Mouse (Mus musculus) MEL (cell line): Measurements from ENCODE around the gene Abi3.

Experiments
- CTCF ChIP-seq, 3 experiments: IDR thresholded peaks in 2 of 3; conservative IDR thresholded peaks in 1 of 3; 2 replicates each; pipeline ENCODE4 v1.5.1; 2011 to 2012; ENCODE audit warnings: low read length in 3 of 3, low read depth in 2 of 3, mild to moderate bottlenecking in 2 of 3, improper control_type of control experiment in 1 of 3, inconsistent platforms in 1 of 3, mixed read lengths in 1 of 3, moderate library complexity in 1 of 3; ENCODE audit not compliant: control insufficient read depth in 1 of 3, insufficient read depth in 1 of 3, poor library complexity in 1 of 3, severe bottlenecking in 1 of 3
- E2F4 ChIP-seq: IDR thresholded peaks from 2 replicates; pipeline ENCODE4 v1.6.1; 2011; ENCODE audit warnings: low read depth, low read length, improper control_type of control experiment, borderline replicate concordance
- MXI1 ChIP-seq: IDR thresholded peaks from 2 replicates; pipeline ENCODE4 v1.6.1; 2011; ENCODE audit warnings: mild to moderate bottlenecking, low read depth, low read length, improper control_type of control experiment
- POLR2A ChIP-seq, 2 experiments: IDR thresholded peaks; 2 replicates each; pipeline ENCODE4 v1.6.1; 2011 to 2012; ENCODE audit warnings: low read length in 2 of 2, mild to moderate bottlenecking in 2 of 2, control low read depth in 1 of 2, improper control_type of control experiment in 1 of 2, low read depth in 1 of 2, moderate library complexity in 1 of 2; ENCODE audit not compliant: control insufficient read depth in 1 of 2, insufficient read depth in 1 of 2, poor library complexity in 1 of 2
- RAD21 ChIP-seq: IDR thresholded peaks from 2 replicates; pipeline ENCODE4 v1.6.1; 2011; ENCODE audit warnings: mild to moderate bottlenecking, low read depth, low read length, improper control_type of control experiment
- USF1 ChIP-seq: IDR thresholded peaks from 2 replicates; pipeline ENCODE4 v1.6.1; 2014; ENCODE audit warnings: low read depth, mild to moderate bottlenecking, inconsistent platforms, low read length, improper control_type of control experiment, moderate library complexity
- USF2 ChIP-seq, 2 experiments: IDR thresholded peaks; 2 replicates each; pipeline ENCODE4 v1.6.1; 2011 to 2012; ENCODE audit warnings: improper control_type of control experiment in 2 of 2, low read length in 2 of 2, borderline replicate concordance in 1 of 2, inconsistent platforms in 1 of 2, low read depth in 1 of 2, mild to moderate bottlenecking in 1 of 2; ENCODE audit not compliant: insufficient read depth in 1 of 2

DNA sequence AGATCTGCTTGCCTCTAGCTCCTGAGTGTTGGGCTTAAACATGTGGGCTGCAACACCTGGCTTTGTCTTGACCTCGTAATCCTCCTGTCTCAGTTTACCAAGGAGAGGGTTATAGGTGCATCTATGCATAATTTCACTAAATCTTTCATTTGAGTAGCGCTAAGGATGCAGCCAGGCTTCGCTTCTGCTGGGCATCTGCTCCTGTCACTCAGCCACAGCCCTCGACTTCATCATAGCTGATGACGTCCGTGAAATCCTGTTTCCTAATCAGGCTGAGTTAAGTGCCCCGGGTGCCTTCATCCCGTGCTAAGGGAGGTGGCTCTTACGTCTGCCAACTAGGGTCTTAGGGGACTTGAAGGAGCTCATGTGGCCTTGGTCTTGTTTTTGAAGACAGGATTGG lies 58.3 kb downstream of the Abi3 start:
- no peak for TF ChIP-seq POLR2A (IDR thresholded peaks at IDR 0.05; ENCODE audit: control insufficient read depth in 1 of 2, insufficient read depth in 1 of 2, low read depth in 1 of 2, low read length in 2 of 2, poor library complexity in 1 of 2)
- TF ChIP-seq MXI1: no peak
- no peak for TF ChIP-seq RAD21
- no peak for TF ChIP-seq USF1
- no peak for TF ChIP-seq E2F4
- no peak for TF ChIP-seq USF2 (IDR thresholded peaks at IDR 0.05; ENCODE audit: borderline replicate concordance in 1 of 2, insufficient read depth in 1 of 2, low read depth in 1 of 2, low read length in 2 of 2)
- no peak for TF ChIP-seq CTCF (IDR thresholded peaks at IDR 0.05 in 2 of 3, conservative IDR thresholded peaks at IDR 0.05 in 1 of 3; ENCODE audit: control insufficient read depth in 1 of 3, insufficient read depth in 1 of 3, low read depth in 2 of 3, low read length in 3 of 3, poor library complexity in 1 of 3, severe bottlenecking in 1 of 3)
